Mouse (Mus musculus) cerebellum, postnatal 10 days (tissue): ENCODE results near the gene Ddx20.
"Not testable (repeated sequence)": the region's sequence is repeated elsewhere in the genome, so short reads cannot be mapped to it uniquely, and the experiment has no call there.

Source experiments
- DNase-seq, 2 experiments: peaks; one replicate each; pipeline ENCODE4 v3.0.0; 2021; ENCODE audit warnings: mixed read lengths in 2 of 2

The Ddx20 gene

GRCm38 (mm10) chr3:105705061-105705549 lies 17.7 kb upstream of the Ddx20 start:
- peak; percentile 89 to 94 for DNase-seq

DNA sequence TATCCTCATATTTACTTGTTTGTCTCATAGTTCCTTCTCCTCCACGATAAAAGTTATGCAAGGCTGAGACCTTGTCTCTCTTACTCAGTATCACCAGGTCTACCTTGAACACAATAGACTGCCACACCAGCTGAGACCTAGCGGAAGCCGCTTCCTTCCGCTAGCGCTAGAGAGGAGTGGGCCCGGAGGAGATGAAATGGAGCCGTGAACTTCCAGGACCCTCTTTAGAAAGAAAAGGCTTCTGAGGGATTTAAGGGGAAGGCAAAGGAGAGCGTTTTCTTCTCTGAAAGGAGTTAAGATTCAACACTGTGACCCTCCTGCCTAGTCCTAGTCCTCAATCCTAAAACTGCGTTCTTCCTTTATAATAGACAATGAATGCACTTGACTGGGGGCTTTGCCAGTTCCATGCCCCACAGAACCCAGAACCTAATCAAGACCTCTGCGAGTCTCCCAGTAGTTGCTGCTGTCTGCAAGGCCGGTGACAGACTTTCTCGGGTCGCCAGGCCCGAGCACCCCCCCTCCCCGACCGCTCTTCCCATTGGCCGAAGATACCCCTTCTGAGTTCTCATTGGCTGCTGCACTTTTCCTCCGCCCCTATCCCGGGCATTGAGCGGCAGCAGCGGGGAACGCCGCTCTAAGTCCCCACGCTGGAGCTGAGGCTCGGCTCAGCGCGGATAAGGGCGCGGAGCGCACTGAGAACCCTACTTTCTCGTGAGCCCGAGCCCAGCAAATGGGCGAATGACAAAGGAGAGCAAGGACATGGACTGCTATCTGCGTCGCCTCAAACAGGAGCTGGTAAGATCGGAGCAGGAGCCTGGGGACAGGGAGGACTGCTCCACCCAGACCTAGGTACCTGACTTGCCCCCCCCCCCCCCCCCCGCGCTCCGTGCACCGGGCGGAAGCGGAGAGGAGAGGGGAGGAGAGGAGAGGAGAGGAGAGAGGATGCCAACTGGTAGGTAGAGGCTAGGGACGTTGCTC lies 16.9 kb upstream of the Ddx20 start, which contains the start of gene Inka2:
Inka2 (plus strand) TSS at position 569 of the 978 bp plus-strand sequence.
- DNase-seq: peak; percentile 89 to 92

GRCm38 (mm10) chr3:105703571-105703970 lies 16.2 kb upstream of the Ddx20 start:
- DNase-seq: no peak

- DNase-seq: no peak
These were observed 14.0 kb upstream of the Ddx20 start for GRCm38 (mm10) chr3:105701399-105701798.

GRCm38 (mm10) chr3:105700786-105701185 lies 13.4 kb upstream of the Ddx20 start:
- DNase-seq: not testable (repeated sequence)

DNA sequence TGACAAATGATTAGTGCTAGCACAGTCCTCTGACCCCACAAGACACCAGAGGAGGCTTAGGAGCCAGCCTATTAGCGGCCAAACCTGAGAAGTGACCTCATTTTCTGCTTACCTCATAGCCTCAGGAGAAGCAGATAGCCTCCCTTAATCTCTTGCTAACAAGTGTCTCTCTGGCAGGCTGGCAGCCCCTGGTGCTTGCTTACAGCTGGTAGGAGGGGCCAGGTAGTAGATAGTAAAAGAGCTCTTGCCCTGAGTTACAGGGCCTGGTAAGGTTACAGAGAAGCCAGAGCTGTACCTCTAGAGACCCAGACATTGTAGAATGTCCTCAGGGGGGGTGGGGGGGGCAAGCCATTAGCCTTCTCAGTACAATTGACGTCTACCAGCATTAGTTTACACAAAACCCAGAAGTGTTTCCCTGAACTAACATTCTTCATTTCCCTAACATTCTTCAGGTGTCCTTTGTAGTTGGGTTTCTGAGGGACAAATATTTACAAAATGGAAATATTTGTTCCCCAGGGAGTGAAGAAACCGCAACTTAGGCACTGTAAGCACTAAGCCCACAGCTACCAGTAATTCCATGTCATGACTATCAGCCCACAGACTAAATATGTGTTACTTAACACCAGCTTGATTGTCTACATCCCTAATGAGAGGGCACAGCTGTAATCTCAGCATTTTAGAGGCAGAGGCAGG lies 12.0 kb upstream of the Ddx20 start:
- no peak for DNase-seq

DNA sequence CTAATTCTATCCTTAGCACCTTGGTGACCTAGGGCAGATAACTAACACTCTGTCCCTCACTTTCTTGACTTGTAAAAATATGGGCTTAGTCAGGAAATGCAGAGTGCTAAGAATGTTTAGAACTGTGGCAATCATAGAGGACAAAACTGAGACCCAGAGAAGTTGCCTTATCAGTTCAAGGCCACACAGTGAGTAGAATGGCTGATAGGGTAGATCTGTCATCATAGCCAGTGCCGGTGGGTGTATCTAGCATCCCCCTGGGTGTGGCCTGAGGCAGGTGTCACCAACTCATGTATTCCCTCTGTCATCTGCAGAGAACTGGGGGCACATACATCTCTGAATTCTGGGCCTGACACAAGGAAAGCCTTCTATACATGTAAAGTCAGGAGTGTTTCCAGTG lies 10.9 kb upstream of the Ddx20 start:
- no peak for DNase-seq

DNA sequence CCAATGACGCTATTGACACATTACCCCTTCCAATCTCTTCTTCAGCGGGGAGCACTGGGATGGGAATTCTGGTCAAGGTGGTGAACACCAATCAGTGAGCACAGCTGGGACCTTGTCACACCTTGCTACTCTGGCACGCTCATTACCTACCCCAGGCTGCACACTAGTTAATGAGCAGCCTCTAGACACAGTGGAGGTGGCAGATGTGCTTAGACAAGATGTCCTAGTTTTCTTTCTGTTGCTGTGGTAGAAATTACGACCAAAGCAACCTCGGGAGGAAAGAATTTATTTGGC lies 9.7 kb upstream of the Ddx20 start:
- DNase-seq: no peak

- peak; percentile 71 to 78 for DNase-seq
These were observed 9.2 kb upstream of the Ddx20 start for GRCm38 (mm10) chr3:105696387-105697147.

GRCm38 (mm10) chr3:105695476-105696386 lies 8.4 kb upstream of the Ddx20 start:
- peak; percentile 76 to 79 for DNase-seq

DNA sequence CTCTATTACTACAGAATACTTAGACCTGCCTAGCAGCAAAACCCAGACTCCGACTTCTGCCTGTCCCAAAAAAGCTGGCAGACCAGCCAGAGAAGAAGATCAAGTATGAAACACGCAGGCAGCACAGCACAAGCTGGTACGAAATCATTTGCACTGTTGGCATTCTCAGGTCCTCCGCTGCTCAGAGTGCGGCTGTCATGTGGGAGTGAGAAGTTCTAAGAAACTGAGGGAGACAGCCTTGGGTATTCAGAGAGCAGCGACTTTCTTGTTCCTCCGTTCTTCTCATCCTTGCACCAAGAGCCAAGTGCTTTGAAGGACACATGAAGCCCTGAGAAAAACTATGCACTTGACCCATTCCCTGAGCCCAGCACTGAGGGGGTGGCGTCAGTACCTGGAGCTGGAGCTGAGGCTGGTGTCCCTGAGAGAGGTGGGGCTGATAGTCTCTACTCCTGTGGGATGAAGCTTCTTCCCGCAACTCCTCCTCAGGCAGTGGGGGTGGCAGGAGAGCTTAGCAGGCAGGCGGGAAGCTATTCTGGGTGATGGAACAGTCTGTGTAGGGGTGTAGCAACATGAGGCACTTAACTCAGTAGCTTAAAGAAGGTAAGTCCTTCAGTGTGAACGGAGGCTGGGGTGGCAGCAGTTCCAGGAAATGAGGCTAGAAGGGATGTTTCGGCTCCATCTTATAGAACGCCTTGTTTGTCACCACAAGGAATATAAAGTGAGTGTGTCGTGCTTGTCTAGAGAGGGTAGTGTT lies 6.1 kb upstream of the Ddx20 start:
- no peak for DNase-seq

- DNase-seq: no peak
These were observed 1.2 kb upstream of the Ddx20 start for GRCm38 (mm10) chr3:105688536-105688935.

DNA sequence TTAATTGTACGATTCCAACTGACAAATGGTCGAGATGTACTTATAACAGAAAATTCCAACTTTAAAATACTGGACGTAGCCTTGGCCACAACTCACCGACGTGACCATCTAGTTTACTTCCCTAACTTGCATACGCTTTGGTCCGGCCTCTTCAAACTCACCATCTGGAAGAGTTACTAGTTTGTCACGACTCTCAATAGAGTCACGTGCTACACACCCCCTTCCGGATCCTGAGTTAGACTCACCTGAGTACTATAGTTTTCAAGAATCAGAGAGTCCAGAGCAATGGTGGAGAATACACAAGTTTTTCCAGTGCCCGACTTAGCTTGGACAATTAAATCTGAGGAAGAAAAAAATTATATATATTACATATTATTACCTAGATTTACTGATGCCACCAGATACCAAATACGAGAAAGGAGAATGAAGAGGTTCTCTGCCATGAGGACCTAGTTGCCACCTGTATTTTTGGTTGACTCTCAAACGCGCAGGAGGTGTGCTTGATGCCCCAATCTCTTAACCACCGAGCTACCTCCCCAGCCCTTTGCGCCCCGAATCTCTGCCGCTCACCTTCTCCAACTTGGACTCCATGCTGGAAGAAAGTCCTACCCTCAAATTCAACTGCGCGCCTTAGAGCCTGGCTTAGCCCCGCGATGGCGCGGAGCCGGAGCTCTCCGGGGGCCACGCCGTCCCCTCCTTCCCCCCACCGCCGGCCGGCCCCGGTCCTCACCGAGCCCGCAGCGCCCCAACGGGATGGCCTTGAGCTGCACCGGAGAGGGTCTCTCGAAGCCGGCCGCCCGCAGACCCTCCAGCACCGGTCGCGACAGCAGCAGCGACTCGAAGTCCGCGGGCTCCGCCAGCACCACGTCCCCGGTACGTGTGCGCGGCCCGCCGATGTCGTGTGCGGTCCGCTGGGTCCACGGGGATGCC lies 715 bp downstream of the Ddx20 start:
- DNase-seq: no peak

DNA sequence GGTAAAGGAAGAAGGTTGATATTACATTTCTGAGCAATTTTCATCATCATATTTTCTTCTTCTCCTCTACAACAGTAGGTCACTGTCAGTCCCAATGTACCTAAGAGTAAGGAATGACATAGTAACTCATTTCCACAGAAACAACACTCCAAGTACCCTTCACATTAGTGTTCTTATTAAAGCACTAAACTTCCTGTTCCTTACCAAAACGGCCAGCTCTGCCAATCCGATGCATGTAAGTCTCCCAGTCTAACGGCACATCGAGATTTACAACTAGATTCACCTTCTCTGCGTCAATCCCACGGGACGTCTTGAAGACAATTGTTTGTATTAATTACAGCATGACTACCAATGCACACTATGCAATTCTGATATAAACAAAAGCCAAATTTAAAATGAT lies 7.0 kb downstream of the Ddx20 start:
- DNase-seq: no peak

- no peak for DNase-seq
These were observed 11.4 kb downstream of the Ddx20 start for GRCm38 (mm10) chr3:105675932-105676331.

- peak; percentile 86 to 90 for DNase-seq
These were observed 12.7 kb downstream of the Ddx20 start for GRCm38 (mm10) chr3:105674595-105675218.

- DNase-seq: no peak
These were observed 16.6 kb downstream of the Ddx20 start for GRCm38 (mm10) chr3:105670801-105671200.

DNA sequence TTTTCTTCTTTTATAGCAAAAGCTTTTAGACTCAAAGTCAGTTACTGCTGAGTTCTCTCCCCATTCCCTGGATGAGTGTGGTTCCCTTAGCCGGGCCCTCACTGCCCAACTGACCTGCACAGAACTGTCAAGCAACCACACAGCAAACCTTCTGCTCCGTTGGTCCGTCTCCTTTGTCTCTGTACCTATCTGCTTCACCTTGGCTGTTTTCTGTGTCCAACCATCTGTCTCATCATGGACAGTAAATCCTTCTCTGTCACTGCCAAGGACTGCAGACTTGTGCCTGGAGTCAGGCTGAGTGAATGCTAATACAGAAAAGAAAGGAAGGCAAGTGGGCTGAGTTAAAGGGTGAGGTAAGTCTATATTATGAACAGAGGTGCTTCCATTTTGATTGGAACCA lies 17.6 kb downstream of the Ddx20 start:
- DNase-seq: no peak

DNA sequence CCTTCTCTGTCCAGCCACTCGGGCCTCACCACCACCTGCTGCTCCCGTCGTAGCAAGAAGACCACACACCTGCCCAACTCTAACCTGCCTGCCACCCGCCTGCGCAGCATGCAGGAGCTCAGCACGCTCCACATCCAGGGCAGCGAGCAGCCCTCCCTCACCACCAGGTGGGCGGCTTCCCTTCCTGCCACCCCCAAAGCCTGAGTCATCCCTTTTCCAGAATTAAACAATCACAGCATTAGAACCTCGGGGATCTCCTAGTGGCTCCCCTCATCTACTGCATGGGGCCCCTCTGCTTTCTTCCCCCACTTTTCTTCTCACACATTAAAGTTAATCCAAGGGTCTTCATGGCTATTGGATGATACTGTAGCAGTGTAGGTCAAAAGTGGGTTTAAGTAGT lies 19.2 kb downstream of the Ddx20 start:
- DNase-seq: no peak
